Mouse (Mus musculus) hindbrain, embryonic 14.5 days (tissue): ENCODE measurements at regions not wholly inside any gene's neighbourhood (a gene's known extent, or its start where the extent isn't known, plus 50 kb on each side); places are given as distances from the start of the nearest gene placed in this dataset.

Experiments used
- ATAC-seq: fragments of 200-750 bp; cut with Nextera tagmentation; 2 replicates; pipeline ENCODE4 v1.8.0; 2017; ENCODE audit warnings: moderate number of reproducible peaks, mild to moderate bottlenecking, moderate TSS enrichment, moderate library complexity; ENCODE audit not compliant: low FRiP score
- DNase-seq: peaks from one replicate; pipeline ENCODE4 v3.0.0-alpha.2; 2015; ENCODE audit warnings: low spot score
- H3K27ac ChIP-seq: fragments of 300-500 bp; sonication (generic); 2 replicates; pipeline ENCODE4 v1.5.1; 2014; ENCODE audit warnings: mild to moderate bottlenecking, moderate library complexity
- H3K27me3 ChIP-seq: fragments of 300-500 bp; sonication (generic); 2 replicates; pipeline ENCODE4 v1.6.1; 2014; ENCODE audit warnings: mild to moderate bottlenecking, low read length, mixed read lengths; ENCODE audit not compliant: control insufficient read depth, insufficient read depth
- H3K36me3 ChIP-seq: fragments of 300-500 bp; sonication (generic); replicated peaks from 2 replicates; pipeline ENCODE4 v1.6.1; 2014; ENCODE audit not compliant: control insufficient read depth, insufficient read depth
- H3K4me1 ChIP-seq: fragments of 300-500 bp; sonication (generic); replicated peaks from 2 replicates; pipeline ENCODE4 v1.6.1; 2014; ENCODE audit warnings: antibody characterized with exemption, low read length, mixed read lengths; ENCODE audit not compliant: control insufficient read depth, insufficient read depth
- H3K4me2 ChIP-seq: fragments of 300-500 bp; sonication (generic); replicated peaks from 2 replicates; pipeline ENCODE4 v1.6.1; 2014; ENCODE audit warnings: mild to moderate bottlenecking, moderate library complexity
- H3K4me3 ChIP-seq: fragments of 300-500 bp; sonication (generic); replicated peaks from 2 replicates; pipeline ENCODE4 v1.5.1; 2014; ENCODE audit warnings: mild to moderate bottlenecking, low read length
- H3K9ac ChIP-seq: fragments of 300-500 bp; sonication (generic); 2 replicates; pipeline ENCODE4 v1.6.1; 2014
- H3K9me3 ChIP-seq: fragments of 300-500 bp; sonication (generic); 2 replicates; pipeline ENCODE4 v1.6.1; 2016; ENCODE audit warnings: low read length; ENCODE audit not compliant: control insufficient read depth
- WGBS: fragments of 180-500 bp; shearing (Covaris S2); extraction: QIAGEN DNeasy Blood & Tissue Kit; methylation state at CpG from one replicate; pipeline ENCODE4 v1.1.7; 2014; 5-methylcytosine and 5-hydroxymethylcytosine counted together

DNA sequence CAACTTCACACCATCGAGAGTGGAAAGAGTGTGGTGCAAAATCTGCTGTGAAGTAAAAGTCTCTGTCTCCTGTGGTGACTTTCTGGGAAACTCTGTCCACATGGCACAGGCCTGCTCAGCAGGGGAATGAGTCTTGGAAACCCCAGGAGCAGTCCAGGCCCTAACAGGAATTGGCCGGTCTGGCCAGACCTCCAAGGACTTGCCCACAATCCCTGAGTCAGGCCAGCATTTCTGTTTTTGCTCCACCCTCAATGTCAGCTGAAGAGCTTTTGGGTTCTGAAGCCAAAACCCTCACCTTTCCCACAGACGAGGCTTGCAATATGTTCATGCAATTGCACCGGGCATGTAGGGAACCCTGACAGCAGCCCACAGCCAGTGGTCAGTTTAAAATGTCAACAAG is 365.5 kb downstream of the Setd4 start:
- no peaks in the 10 kb centered on the region for H3K36me3 ChIP-seq
- H3K4me2 ChIP-seq, result no peak overlapping the region
- no peak for ATAC-seq
- no peak overlapping the region for H3K4me3 ChIP-seq
- H3K27me3 ChIP-seq, result no peaks in the 10 kb centered on the region; the same call in 1 of the 2 replicates
- DNase-seq, result no peak
- H3K9ac ChIP-seq, result no peak overlapping the region
- WGBS, result 81% methylated on average over 4 of the region's 4 CpGs
- H3K4me1 ChIP-seq, result no peaks in the 10 kb centered on the region
- no peak overlapping the region for H3K27ac ChIP-seq
- H3K9me3 ChIP-seq, result no peaks in the 10 kb centered on the region

DNA sequence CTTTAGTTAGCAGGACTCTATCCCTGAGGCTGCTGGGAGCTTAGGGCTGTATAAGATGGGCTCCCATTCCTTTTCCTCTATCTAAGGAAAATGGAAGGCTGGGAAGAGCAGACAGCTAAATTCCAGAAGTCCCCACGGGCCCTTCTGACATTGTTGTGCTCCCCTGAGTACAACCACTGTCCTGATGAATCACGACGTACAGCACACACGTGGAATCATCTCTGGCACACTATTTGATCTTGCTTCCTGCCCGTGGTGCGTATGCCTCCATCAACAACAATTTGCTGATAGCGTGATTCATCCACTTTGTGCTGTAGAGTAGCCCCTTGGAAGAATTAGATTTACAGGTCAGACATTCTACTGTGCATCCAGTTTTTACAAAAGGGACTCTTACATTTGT is 378.2 kb downstream of the Setd4 start:
- Histone ChIP-seq H3K27me3 (no peaks in the 10 kb centered on the region), H3K27ac (no peak overlapping the region), H3K4me3 (no peak overlapping the region), H3K36me3 (no peaks in the 10 kb centered on the region), H3K4me1 (no peaks in the 10 kb centered on the region), H3K9me3 (no peaks in the 10 kb centered on the region), H3K4me2 (no peak overlapping the region), H3K9ac (no peak overlapping the region)
- no peak for DNase-seq
- WGBS, result 89% methylated on average over 7 of the region's 7 CpGs
- no peak for ATAC-seq

DNA sequence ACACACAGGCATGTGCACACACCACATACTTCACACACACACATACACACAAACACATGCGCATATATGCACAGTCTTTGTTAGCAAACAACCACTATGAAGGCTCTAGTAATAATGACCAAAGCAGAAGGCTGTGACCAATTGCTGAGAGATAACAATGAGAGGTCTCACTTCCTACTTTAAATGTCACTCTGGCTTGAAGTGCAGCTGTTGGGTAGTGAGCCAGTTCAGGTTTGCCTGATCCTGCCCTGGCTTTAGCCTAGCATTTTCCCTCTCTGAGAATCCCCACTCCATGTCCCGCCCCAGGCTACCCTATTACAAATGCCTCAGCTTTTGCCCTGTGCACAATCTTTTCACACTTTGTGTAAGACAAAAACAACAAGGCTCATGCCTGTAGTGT is 378.7 kb downstream of the Setd4 start:
- ATAC-seq (no peak), DNase-seq (no peak)
- 91% methylated on average over 2 of the region's 2 CpGs for WGBS
- H3K9me3 ChIP-seq, result no peaks in the 10 kb centered on the region
- H3K27ac ChIP-seq, result no peak overlapping the region
- H3K9ac ChIP-seq, result no peak overlapping the region
- H3K27me3 ChIP-seq, result no peaks in the 10 kb centered on the region
- H3K4me2 ChIP-seq, result no peak overlapping the region
- no peaks in the 10 kb centered on the region for H3K4me1 ChIP-seq
- no peaks in the 10 kb centered on the region for H3K36me3 ChIP-seq
- no peak overlapping the region for H3K4me3 ChIP-seq

DNA sequence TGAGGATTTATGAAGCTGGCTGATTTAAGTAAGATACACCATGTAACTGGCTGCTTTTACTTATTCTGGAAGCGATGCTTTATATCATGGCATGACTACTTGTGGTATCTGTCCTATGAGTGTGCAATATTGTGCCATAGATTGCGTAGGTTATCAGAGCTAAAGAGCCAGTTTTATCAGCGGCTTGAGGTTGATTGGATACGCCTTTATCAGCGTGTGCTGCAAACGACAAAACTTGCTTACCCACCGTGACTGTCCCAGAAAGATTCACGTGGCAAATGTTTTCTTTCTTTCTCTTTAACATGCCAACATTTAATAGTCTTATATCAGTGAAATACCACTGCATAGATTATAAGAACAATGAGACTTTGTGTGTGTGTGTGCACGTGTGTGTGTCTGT is 384.1 kb downstream of the Setd4 start:
- 91% methylated on average over 9 of the region's 9 CpGs for WGBS
- no peak for ATAC-seq

DNA sequence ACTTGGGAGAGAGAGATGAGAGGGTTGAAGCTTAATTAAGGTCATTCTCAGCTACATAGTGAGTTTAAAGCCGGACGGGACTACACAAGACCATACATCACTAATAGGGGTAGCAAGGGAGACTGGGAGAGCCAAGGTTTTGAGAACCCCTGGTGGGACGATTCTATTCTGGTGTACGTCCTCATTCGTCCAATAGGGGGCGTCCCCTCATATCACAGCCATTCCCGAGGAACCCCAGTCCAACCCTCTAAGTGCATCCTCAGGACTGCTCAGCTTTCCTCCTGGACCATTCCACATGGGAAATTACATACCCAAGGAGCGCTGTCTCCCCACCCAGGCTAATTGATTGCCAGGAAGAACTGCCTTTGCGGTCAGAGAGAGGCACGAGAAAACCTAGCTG is 385.5 kb downstream of the Setd4 start:
- H3K4me3 ChIP-seq, result no peak overlapping the region
- H3K27ac ChIP-seq, result no peak overlapping the region
- no peaks in the 10 kb centered on the region for H3K27me3 ChIP-seq
- no peak for DNase-seq
- H3K36me3 ChIP-seq, result no peaks in the 10 kb centered on the region
- no peaks in the 10 kb centered on the region for H3K9me3 ChIP-seq
- 66% methylated on average over 10 of the region's 10 CpGs for WGBS
- H3K4me2 ChIP-seq, result no peak overlapping the region
- H3K9ac ChIP-seq, result no peak overlapping the region
- no peaks in the 10 kb centered on the region for H3K4me1 ChIP-seq
- no peak for ATAC-seq

More for the DNA sequence above, 384.1 kb downstream of the Setd4 start:
- Histone ChIP-seq H3K36me3 (no peaks in the 10 kb centered on the region), H3K9ac (no peak overlapping the region), H3K4me3 (no peak overlapping the region), H3K4me2 (no peak overlapping the region), H3K27ac (no peak overlapping the region), H3K4me1 (no peaks in the 10 kb centered on the region), H3K9me3 (no peaks in the 10 kb centered on the region), H3K27me3 (no peaks in the 10 kb centered on the region)
- no peak for DNase-seq

DNA sequence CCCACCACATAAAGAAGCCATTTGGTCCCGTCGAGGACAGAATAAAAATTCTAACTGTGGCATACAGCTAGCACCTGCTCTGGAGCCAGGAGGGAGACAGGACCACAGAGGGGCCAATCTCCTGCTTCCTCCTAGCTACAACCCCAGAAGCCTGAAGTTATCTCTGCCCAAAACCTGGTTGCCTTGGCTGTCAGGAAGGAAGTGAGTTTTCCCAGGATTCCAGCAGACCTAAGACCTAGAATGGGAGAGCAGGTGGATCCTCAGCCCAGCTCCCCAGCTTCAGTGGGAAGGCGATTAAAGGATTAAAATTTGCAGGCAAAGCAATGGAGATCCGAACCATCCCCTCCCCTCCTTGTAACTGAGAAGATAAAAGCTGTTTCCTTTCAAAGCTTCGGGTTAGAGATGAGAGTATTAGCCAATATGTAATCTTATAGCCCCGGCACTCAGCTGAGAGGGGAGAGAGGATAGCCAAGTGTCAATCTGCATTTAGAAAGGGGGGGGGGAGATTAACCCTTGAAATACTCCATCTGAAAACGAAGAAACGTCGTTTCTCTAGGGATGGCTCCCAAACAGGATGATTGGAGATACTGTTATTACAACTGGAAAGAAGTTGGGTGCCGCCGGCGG is 386.1 kb downstream of the Setd4 start:
- no peak for ATAC-seq
- DNase-seq, result no peak
- H3K9me3 ChIP-seq, result no peaks in the 10 kb centered on the region
- H3K4me1 ChIP-seq, result no peaks in the 10 kb centered on the region
- no peak overlapping the region for H3K4me3 ChIP-seq
- no peak overlapping the region for H3K4me2 ChIP-seq
- no peak overlapping the region for H3K27ac ChIP-seq
- H3K9ac ChIP-seq, result no peak overlapping the region
- H3K27me3 ChIP-seq, result no peaks in the 10 kb centered on the region
- WGBS, result 52% methylated on average over 12 of the region's 12 CpGs
- no peaks in the 10 kb centered on the region for H3K36me3 ChIP-seq

DNA sequence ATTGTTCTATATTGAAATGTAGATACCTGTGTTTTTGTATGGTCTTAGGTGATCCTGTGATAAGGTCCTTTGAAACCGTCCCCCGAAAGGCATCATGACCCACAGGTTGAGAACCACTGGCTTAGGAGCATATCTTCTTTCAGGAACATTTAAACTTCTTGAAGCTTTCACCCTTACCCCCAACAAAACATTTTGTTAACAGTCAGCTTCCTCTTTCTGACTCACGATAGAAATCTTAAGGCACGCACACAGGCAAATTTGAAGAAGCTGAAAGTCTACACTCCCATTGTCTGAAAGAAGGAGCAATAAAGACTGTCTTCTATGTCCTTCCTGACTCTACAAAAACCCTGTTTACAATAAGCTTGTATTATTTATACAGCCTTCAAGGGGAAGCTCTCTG is 388.2 kb downstream of the Setd4 start:
- Histone ChIP-seq H3K27me3 (no peaks in the 10 kb centered on the region), H3K36me3 (no peaks in the 10 kb centered on the region), H3K4me1 (no peaks in the 10 kb centered on the region), H3K27ac (no peak overlapping the region), H3K9me3 (no peaks in the 10 kb centered on the region), H3K4me2 (no peak overlapping the region), H3K4me3 (no peak overlapping the region), H3K9ac (no peak overlapping the region)
- WGBS, result 93% methylated on average over 4 of the region's 4 CpGs
- ATAC-seq (no peak), DNase-seq (no peak)

DNA sequence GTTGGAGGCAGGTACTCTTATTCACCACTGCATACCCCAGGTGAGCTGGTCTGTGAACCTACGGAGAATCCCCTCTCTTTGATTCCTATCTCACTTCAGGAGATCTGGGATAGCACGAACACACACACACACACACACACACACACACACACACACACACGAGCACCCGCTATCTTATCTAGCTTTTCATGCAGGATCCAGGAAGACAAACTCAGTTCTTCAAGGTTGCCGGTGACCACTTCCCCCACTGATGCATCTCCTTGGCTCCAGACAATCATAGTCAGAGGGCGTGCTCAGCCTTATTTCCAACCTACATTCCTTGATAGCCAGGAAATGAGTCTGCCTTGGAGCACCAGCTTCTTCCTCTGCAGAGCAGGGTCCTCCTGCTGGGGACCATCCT is 387.7 kb upstream of the Runx1 start:
- no peaks in the 10 kb centered on the region for H3K9me3 ChIP-seq
- no peak overlapping the region for H3K4me2 ChIP-seq
- no peak overlapping the region for H3K4me3 ChIP-seq
- H3K36me3 ChIP-seq, result no peaks in the 10 kb centered on the region
- no peak overlapping the region for H3K9ac ChIP-seq
- no peaks in the 10 kb centered on the region for H3K27me3 ChIP-seq
- ATAC-seq (no peak), DNase-seq (no peak)
- H3K4me1 ChIP-seq, result no peaks in the 10 kb centered on the region
- H3K27ac ChIP-seq, result no peak overlapping the region
- WGBS, result 95% methylated on average over 6 of the region's 6 CpGs

DNA sequence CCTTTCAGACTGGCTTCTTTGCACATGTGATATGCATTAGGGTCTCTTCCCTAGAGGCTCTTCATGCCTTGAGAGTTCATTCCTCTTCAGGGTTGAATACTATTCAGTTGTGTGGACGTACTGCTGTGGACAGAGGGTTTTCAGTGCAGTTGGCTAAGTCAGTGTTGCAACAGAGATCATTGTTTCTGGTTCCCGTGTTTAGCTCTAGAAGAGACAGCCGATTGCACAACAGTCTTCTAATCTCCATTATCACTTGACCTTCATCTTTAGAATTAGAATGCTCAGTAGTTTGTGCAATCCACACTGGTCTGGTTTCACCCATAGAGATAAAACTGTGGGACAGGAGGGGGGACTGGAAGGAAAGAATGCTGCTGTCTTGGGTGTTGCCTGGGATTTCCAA is 381.7 kb upstream of the Runx1 start:
- H3K4me2 ChIP-seq, result no peak overlapping the region
- no peak overlapping the region for H3K9ac ChIP-seq
- no peak overlapping the region for H3K4me3 ChIP-seq
- WGBS, result 85% methylated on average over 3 of the region's 3 CpGs
- no peaks in the 10 kb centered on the region for H3K36me3 ChIP-seq
- no peaks in the 10 kb centered on the region for H3K4me1 ChIP-seq
- ATAC-seq (no peak), DNase-seq (no peak)
- H3K9me3 ChIP-seq, result no peaks in the 10 kb centered on the region
- no peaks in the 10 kb centered on the region for H3K27me3 ChIP-seq
- H3K27ac ChIP-seq, result no peak overlapping the region

DNA sequence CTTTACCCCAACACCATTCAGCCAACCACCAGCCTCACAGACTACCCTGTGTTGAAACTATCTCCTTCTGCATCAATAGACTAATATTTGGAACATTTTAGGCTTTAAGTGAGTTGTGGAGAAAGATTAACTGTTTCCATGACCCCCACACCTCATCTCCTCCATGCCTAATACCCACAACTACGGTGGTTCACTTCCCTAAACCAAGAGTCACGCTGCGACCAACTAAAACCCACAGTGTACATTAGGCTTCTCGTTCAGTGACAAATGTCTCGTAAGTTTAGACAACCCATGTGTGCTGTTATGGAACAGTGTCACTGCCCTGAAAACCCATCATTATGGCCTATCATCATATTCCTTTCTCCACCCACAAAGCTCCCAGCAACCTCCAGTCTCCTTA is 381.3 kb upstream of the Runx1 start:
- Histone ChIP-seq H3K9me3 (no peaks in the 10 kb centered on the region), H3K27ac (no peak overlapping the region), H3K4me3 (no peak overlapping the region), H3K36me3 (no peaks in the 10 kb centered on the region), H3K9ac (no peak overlapping the region), H3K4me1 (no peaks in the 10 kb centered on the region), H3K4me2 (no peak overlapping the region), H3K27me3 (no peaks in the 10 kb centered on the region)
- DNase-seq, result no peak
- 97% methylated on average over 5 of the region's 5 CpGs for WGBS
- no peak for ATAC-seq
